Comparison of ENCODE assay signal across 8 mouse cellular contexts in genomic region chr17:51812942-51813783, GRCm38 (mm10). TPM values are rescaled to one million over a fixed set of nuclear protein-coding genes. Genes with fewer than 3 reads are reported as not detected.
DNase-seq lines count a peak whose midpoint lies in the region; ATAC-seq lines count a peak whose summit lies in the region.

No protein-coding gene starts in this region.

- DNase-seq in layer of hippocampus, adult 9-11 months = peak; percentile 35
- no peak for DNase-seq in layer of hippocampus, postnatal 14 days (ENCODE audit: low spot score in 2 of 2)
- peak; percentile 68 to 81 for DNase-seq in cerebellum, adult 18-20 months
- peak; percentile 49 for DNase-seq in forelimb bud, embryonic 11.5 days (ENCODE audit: low read depth, low spot score)
- DNase-seq in liver, embryonic 11.5 days (ENCODE audit: low spot score) = peak; percentile 59

- no peaks in the 10 kb centered on the region for H3K27me3 ChIP-seq in hindbrain, embryonic 16.5 days (replicated peaks; ENCODE audit: control insufficient read depth, insufficient read depth, low read length)
- H3K27me3 ChIP-seq in liver, embryonic 11.5 days (replicated peaks; ENCODE audit: control insufficient read depth, insufficient read depth, low read length) = no peaks in the 10 kb centered on the region; the same call in 1 of the 2 replicates
- no peaks in the 10 kb centered on the region for H3K27me3 ChIP-seq in stomach, embryonic 14.5 days (ENCODE audit: control insufficient read depth, insufficient read depth, low read length)

- peak overlapping the region; percentile 94 for H3K4me3 ChIP-seq in hindbrain, embryonic 16.5 days (ENCODE audit: low read length)
- H3K4me3 ChIP-seq in liver, embryonic 11.5 days (ENCODE audit: low read depth, low read length) = peak overlapping the region; percentile 79
- H3K4me3 ChIP-seq in stomach, embryonic 14.5 days (ENCODE audit: low read depth, low read length) = peak overlapping the region; percentile 75

- peak overlapping the region; percentile 71 for H3K4me2 ChIP-seq in hindbrain, embryonic 16.5 days (ENCODE audit: low read length)
- H3K4me2 ChIP-seq in liver, embryonic 11.5 days = peak overlapping the region; percentile 97
- H3K4me2 ChIP-seq in stomach, embryonic 14.5 days (replicated peaks; ENCODE audit: low read depth, low read length) = peak overlapping the region; percentile 88

- peak overlapping the region; percentile 91 for H3K9ac ChIP-seq in hindbrain, embryonic 16.5 days (ENCODE audit: low read depth, low read length)
- H3K9ac ChIP-seq in liver, embryonic 11.5 days (ENCODE audit: low read depth, low read length) = peak overlapping the region; percentile 73
- peak overlapping the region; percentile 77 for H3K9ac ChIP-seq in stomach, embryonic 14.5 days (replicated peaks; ENCODE audit: low read depth, low read length)

- WGBS in hindbrain, embryonic 16.5 days = under 1% methylated on average over 59 of the region's 115 CpGs
- 1% methylated on average over 50 of the region's 115 CpGs for WGBS in liver, embryonic 11.5 days
- WGBS in stomach, embryonic 14.5 days = under 1% methylated on average over 96 of the region's 115 CpGs

- no peaks in the 10 kb centered on the region for H3K9me3 ChIP-seq in hindbrain, embryonic 16.5 days (ENCODE audit: control insufficient read depth, low read length)
- no peaks in the 10 kb centered on the region for H3K9me3 ChIP-seq in liver, embryonic 11.5 days (ENCODE audit: control insufficient read depth, low read length)
- no peaks in the 10 kb centered on the region for H3K9me3 ChIP-seq in stomach, embryonic 14.5 days (ENCODE audit: control insufficient read depth, low read depth, low read length)

- peak; percentile 88 for ATAC-seq in hindbrain, embryonic 16.5 days
- peak; percentile 58 for ATAC-seq in liver, embryonic 11.5 days (replicated peaks; ENCODE audit: low FRiP score)
- ATAC-seq in monocyte, adult 5-6 weeks (replicated peaks; ENCODE audit: insufficient number of reproducible peaks, low FRiP score, low TSS enrichment, poor library complexity, severe bottlenecking) = peak; percentile 7; the same call in 1 of the 2 replicates
- peak; percentile 79 for ATAC-seq in stomach, embryonic 14.5 days (ENCODE audit: insufficient number of reproducible peaks, insufficient read depth, low FRiP score, low read depth)

- peaks cover 3% of the 10 kb centered on the region for H3K4me1 ChIP-seq in hindbrain, embryonic 16.5 days (ENCODE audit: control insufficient read depth, insufficient read depth, low read depth, low read length)
- H3K4me1 ChIP-seq in liver, embryonic 11.5 days (replicated peaks; ENCODE audit: control insufficient read depth, insufficient read depth, low read length) = no peaks in the 10 kb centered on the region
- H3K4me1 ChIP-seq in stomach, embryonic 14.5 days (ENCODE audit: control insufficient read depth, insufficient read depth, low read length) = no peaks in the 10 kb centered on the region

- H3K36me3 ChIP-seq in hindbrain, embryonic 16.5 days (ENCODE audit: control insufficient read depth, insufficient read depth, low read length) = no peaks in the 10 kb centered on the region
- no peaks in the 10 kb centered on the region for H3K36me3 ChIP-seq in liver, embryonic 11.5 days (ENCODE audit: control insufficient read depth, insufficient read depth, low read length)
- H3K36me3 ChIP-seq in stomach, embryonic 14.5 days (ENCODE audit: control insufficient read depth, insufficient read depth, low read length) = no peaks in the 10 kb centered on the region

- H3K27ac ChIP-seq in hindbrain, embryonic 16.5 days (ENCODE audit: low read depth, low read length) = peak overlapping the region; percentile 93
- H3K27ac ChIP-seq in liver, embryonic 11.5 days (ENCODE audit: low read depth, low read length) = peak overlapping the region; percentile 25; the same call in 1 of the 2 replicates
- peak overlapping the region; percentile 59; the same call in 1 of the 2 replicates for H3K27ac ChIP-seq in stomach, embryonic 14.5 days (ENCODE audit: low read length)

RNA-seq across cellular contexts. Expression of gene Satb1, which starts 19.9 kb away (rescaled TPM):
- 10 to 100 TPM; 67.4 to 69.6 TPM for total RNA-seq in layer of hippocampus, postnatal 14 days (2021)
- 27.4 and 33.7 TPM in 2 replicates for polyA plus RNA-seq in hindbrain, embryonic 16.5 days (2015; fragmentation: Nextera tagmentation; extraction: Ambion mirVana)
- 3.9 and 4.0 TPM in 2 replicates for polyA plus RNA-seq in liver, embryonic 11.5 days (2014; fragmentation: Nextera tagmentation; extraction: Ambion mirVana)
- 64.2 to 128 TPM (median 84.7 TPM) in 3 replicates for total RNA-seq in monocyte, adult 5-6 weeks (2017)
- 10.1 TPM in 2 replicates for polyA plus RNA-seq in stomach, embryonic 14.5 days (2014; fragmentation: Nextera tagmentation; extraction: Ambion mirVana)

Comparison
In these comparisons a context has a peak if more than half of its experiments do, and no peak if none do; other contexts are left out.
1. DNase-seq: peak in layer of hippocampus, adult 9-11 months (single experiment), cerebellum, adult 18-20 months (2 of 2), forelimb bud, embryonic 11.5 days (single experiment) and liver, embryonic 11.5 days (single experiment); none in layer of hippocampus, postnatal 14 days (0 of 2).
2. ATAC-seq: peak in every context shown above with its lines; median percentile 88 in hindbrain, embryonic 16.5 days; 79 in stomach, embryonic 14.5 days; 58 in liver, embryonic 11.5 days; 7 in monocyte, adult 5-6 weeks.
3. H3K27ac ChIP-seq: peak in every context shown above with its lines; median percentile 93 in hindbrain, embryonic 16.5 days; 59 in stomach, embryonic 14.5 days; 25 in liver, embryonic 11.5 days.
4. Peak in every context shown above with its lines, with median percentiles within 50 percentile points of each other: H3K4me2 ChIP-seq, H3K4me3 ChIP-seq and H3K9ac ChIP-seq.